Mouse (Mus musculus) ES-CJ7 (cell line): ENCODE measurements around the gene Ascl4.

Source experiments
- DNase-seq: peaks from one replicate; pipeline ENCODE4 v3.0.0; 2011; ENCODE audit warnings: low read depth, low spot score

The Ascl4 gene

DNA sequence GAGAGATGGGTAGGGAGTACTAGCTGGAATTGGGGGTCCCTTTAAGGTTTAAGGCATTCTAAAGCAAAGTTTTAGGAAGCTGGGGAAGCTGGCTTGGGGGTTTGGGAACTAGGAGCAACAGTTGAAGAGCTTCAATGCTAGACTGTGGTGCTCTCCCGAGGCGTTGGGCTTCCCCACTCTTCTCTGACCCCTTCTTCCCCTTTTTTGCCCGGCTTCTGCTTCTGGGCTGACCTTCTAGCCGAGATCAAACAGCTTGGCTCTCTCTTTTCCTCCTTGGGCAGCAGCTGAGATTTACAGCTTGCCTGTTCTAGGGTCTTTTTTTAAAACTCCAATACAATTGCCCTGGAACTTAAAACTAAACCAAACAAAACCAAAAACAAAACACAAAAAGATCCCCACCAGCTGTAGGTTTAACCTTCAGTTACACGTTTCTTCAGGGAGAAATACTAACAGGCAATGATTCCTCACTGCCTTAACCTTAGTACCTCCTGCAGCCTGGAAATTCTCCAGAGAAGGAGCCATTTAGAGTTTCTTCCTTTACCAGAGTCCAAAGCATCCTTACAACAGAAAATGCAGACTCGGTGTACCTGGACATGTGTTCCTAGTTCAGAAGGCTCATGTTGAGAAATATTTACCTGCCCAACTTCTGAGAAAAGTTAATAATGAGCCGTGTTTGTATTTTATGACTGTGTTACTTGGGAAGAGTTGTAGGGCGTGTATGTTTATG is 42.6 kb downstream of the Ascl4 start:
- no peak for DNase-seq

- DNase-seq = no peak
Observed at GRCm38 (mm10) chr10:85971826-85972225, 44.3 kb downstream of the Ascl4 start.

- DNase-seq = no peak
Observed at GRCm38 (mm10) chr10:85972915-85973314, 45.4 kb downstream of the Ascl4 start.

GRCm38 (mm10) chr10:85989412-85990115 is 62.1 kb downstream of the Ascl4 start:
- no peak for DNase-seq

DNA sequence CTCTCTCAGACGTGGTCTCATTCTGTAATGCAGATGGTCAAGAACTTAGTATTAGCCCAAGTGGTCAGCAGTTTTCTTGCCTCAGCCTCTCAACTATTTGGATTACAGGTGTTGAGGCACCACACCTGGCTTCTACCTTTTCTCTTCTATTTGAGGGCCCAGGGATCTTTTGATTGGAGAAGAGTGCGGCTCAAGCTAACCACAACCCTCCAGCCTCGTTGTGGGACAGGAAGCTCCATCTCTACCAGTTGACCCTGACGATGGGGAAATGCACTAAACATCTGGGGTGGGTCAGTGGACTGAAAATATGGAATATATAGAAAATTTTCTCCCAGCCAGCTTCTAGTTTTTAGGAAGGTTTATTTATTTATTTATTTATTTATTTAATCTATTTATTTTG is 64.9 kb downstream of the Ascl4 start:
- no peak for DNase-seq

DNA sequence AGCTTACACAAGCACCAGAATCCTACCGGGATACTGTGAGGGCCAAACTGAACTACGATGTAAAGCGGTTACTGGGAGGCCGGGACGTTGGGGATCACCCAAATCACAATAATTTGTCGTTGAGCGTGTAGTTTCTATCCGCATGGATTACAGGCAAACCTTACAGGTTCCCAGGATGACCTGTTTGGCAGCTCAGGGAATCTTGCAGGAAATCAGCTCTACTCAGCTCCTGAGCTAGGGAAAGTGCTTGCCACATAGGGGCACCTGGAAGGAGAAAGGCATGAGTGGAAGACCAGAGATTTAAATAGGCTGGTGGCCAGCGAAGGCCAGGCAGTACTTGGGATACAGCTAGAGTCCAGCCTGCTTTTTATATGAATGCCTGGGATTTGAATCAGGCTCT is 66.4 kb downstream of the Ascl4 start:
- DNase-seq = no peak

DNA sequence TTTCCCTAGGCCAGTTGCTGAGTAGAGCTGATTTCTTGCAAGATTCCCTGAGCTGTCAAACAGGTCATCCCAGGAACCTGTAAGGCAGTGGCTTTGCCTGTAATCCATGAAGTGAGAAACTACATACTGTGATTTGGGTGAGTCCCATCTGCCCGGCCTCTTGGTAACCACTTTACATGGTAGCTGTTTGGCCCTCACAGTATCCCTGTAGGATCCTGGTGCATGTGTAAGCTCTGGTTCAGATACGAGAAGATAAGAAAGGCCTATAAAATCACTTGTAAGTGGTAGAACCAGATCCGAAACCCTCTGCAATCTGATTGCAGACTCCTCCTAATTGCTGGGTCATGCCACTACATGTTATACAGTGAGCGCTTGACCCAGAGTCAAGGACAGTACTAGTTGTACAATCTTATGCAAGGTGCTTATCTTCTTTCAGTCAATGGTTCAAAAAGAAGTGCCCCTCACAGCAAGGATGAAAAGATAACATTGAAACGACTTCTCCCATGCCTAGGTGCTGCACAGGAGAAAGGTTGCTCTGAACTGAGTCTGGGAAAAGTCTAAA is 67.1 kb downstream of the Ascl4 start:
- DNase-seq = no peak
